ENCODE assay signal across 19 mouse cellular contexts in genomic region chr3:51814073-51814472, GRCm38 (mm10).
A peak's percentile ranks its signal among the peaks of the same experiment; 100 is the strongest.
DNase-seq lines count a peak whose midpoint lies in the region; ATAC-seq lines count a peak whose summit lies in the region.
"Had no signal": no experiment of that assay in that cellular context is flagged by ENCODE, and none has a peak within 500 bp of the region (broad histone marks: within the 10 kb centered on the region; RNA-seq: fewer than 3 reads in every experiment).

No protein-coding gene starts in this region.

- peak; percentile 80 for ATAC-seq in liver, embryonic 11.5 days (replicated peaks; ENCODE audit: low FRiP score)
- peak; percentile 77 for ATAC-seq in liver, embryonic 15.5 days (ENCODE audit: insufficient read depth)
- ATAC-seq: forebrain, embryonic 13.5 days had no signal

- WGBS in liver, embryonic 11.5 days = 59% methylated on average over 4 of the region's 4 CpGs
- WGBS in liver, embryonic 15.5 days (ENCODE audit: insufficient replicate concordance) = 26% methylated on average over 4 of the region's 4 CpGs

- H3K27me3 ChIP-seq in liver, embryonic 11.5 days (replicated peaks; ENCODE audit: control insufficient read depth, insufficient read depth, low read length) = no peaks in the 10 kb centered on the region
- no peaks in the 10 kb centered on the region for H3K27me3 ChIP-seq in liver, embryonic 15.5 days
- H3K27me3 ChIP-seq: CH12.LX; embryonic facial prominence, embryonic 13.5 days; forebrain, embryonic 13.5 days; hindbrain, embryonic 15.5 days had no signal

- intact Hi-C loops in left cerebral cortex, postnatal 36 days (cut with DNase I) = no loop called here

- H3K4me2 ChIP-seq in liver, embryonic 11.5 days = no peak overlapping the region
- no peak overlapping the region for H3K4me2 ChIP-seq in liver, embryonic 15.5 days
- H3K4me2 ChIP-seq: embryonic facial prominence, embryonic 13.5 days; forebrain, embryonic 13.5 days; heart, embryonic 13.5 days; hindbrain, embryonic 15.5 days had no signal

- peaks cover 22% of the 10 kb centered on the region for H3K4me1 ChIP-seq in liver, embryonic 11.5 days (replicated peaks; ENCODE audit: control insufficient read depth, insufficient read depth, low read length)
- peaks cover 24% of the 10 kb centered on the region for H3K4me1 ChIP-seq in liver, embryonic 15.5 days (replicated peaks)
- H3K4me1 ChIP-seq: heart, embryonic 13.5 days had no signal

- no peak overlapping the region for H3K4me3 ChIP-seq in liver, embryonic 11.5 days (ENCODE audit: low read depth, low read length)
- no peak overlapping the region for H3K4me3 ChIP-seq in liver, embryonic 15.5 days (replicated peaks)
- H3K4me3 ChIP-seq: embryonic facial prominence, embryonic 13.5 days; forebrain, embryonic 13.5 days; heart, embryonic 13.5 days; hindbrain, embryonic 15.5 days had no signal

- no peaks in the 10 kb centered on the region for H3K9me3 ChIP-seq in liver, embryonic 11.5 days (ENCODE audit: control insufficient read depth, low read length)
- no peaks in the 10 kb centered on the region for H3K9me3 ChIP-seq in liver, embryonic 15.5 days (replicated peaks)
- H3K9me3 ChIP-seq: embryonic facial prominence, embryonic 13.5 days; forebrain, embryonic 13.5 days; heart, embryonic 13.5 days; hindbrain, embryonic 15.5 days had no signal

- H3K27ac ChIP-seq in liver, embryonic 11.5 days (ENCODE audit: low read depth, low read length) = peak overlapping the region; percentile 58
- H3K27ac ChIP-seq in liver, embryonic 15.5 days (replicated peaks) = peak overlapping the region; percentile 31; the same call in 1 of the 2 replicates
- H3K27ac ChIP-seq: embryonic facial prominence, embryonic 13.5 days; forebrain, embryonic 13.5 days; heart, embryonic 13.5 days; hindbrain, embryonic 15.5 days had no signal

- DNase-seq in c-Kit-positive CD71-positive TER-119-negative erythroid progenitor cells, embryonic 14.5 days (ENCODE audit: low read depth) = peak; percentile 11
- no peak for DNase-seq in liver, embryonic 11.5 days (ENCODE audit: low spot score)
- DNase-seq in thymus, postnatal 25 days = no peak
- no peak for DNase-seq in kidney, postnatal 36 days
- no peak for DNase-seq in left cerebral cortex, postnatal 36 days (ENCODE audit: low spot score in 2 of 2)
- DNase-seq: adrenal gland, adult 2 months; adrenal gland, postnatal 25 days; cerebellum, adult 11 months; cerebellum, adult 8-10 months; cerebellum, postnatal 14 days; gastrocnemius, postnatal 36 days; heart, adult 11 months; heart, postnatal 36 days had no signal

- no peaks in the 10 kb centered on the region for H3K36me3 ChIP-seq in liver, embryonic 11.5 days (ENCODE audit: control insufficient read depth, insufficient read depth, low read length)
- no peaks in the 10 kb centered on the region for H3K36me3 ChIP-seq in liver, embryonic 15.5 days (replicated peaks)
- H3K36me3 ChIP-seq: embryonic facial prominence, embryonic 13.5 days; heart, embryonic 13.5 days; hindbrain, embryonic 15.5 days had no signal

- H3K9ac ChIP-seq in liver, embryonic 11.5 days (ENCODE audit: low read depth, low read length) = no peak overlapping the region
- no peak overlapping the region for H3K9ac ChIP-seq in liver, embryonic 15.5 days
- H3K9ac ChIP-seq: embryonic facial prominence, embryonic 13.5 days; forebrain, embryonic 13.5 days; heart, embryonic 13.5 days; hindbrain, embryonic 15.5 days had no signal
